In the genomic region with DNA sequence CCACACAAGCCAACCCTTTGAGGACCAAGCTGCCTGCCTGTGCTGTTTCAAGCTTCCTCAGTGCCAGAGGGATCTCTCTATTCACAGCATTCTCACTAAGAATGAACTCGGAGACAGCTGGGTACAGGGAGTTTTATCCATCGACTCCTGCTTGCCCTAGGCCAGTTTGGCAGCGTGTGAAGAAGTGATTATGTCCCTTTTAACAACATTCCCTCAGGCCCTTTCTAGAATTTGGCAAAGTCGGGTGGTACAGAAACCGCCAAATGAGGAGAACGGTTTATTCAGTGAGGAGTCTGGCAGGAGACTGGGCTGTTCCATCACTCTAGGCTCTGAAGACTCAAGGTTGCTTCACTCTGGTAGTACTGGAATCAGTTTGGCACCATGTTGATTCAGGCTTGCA, we compare ENCODE assay signal across 9 mouse cellular contexts. TPM values are rescaled to one million over a fixed set of nuclear protein-coding genes. Genes with fewer than 3 reads are reported as not detected.
DNase-seq lines count a peak whose midpoint lies in the region; ATAC-seq and TF ChIP-seq lines count a peak whose summit lies in the region.
"Had no signal": no experiment of that assay in that cellular context is flagged by ENCODE, and none has a peak within 500 bp of the region (broad histone marks: within the 10 kb centered on the region; RNA-seq: fewer than 3 reads in every experiment).

No protein-coding gene starts in this region.

- no peak overlapping the region for H3K27ac ChIP-seq in heart, postnatal 0 days (ENCODE audit: low read depth)
- H3K27ac ChIP-seq in heart, adult 2 months, result no peak overlapping the region
- H3K27ac ChIP-seq in limb, embryonic 12.5 days, result no peak overlapping the region
- H3K27ac ChIP-seq: gastrocnemius, adult 2 months had no signal

- no peak overlapping the region for H3K9ac ChIP-seq in heart, postnatal 0 days (replicated peaks; ENCODE audit: low read depth, low read length)
- no peak overlapping the region for H3K9ac ChIP-seq in heart, adult 2 months (ENCODE audit: low read depth, low read length)
- H3K9ac ChIP-seq in limb, embryonic 12.5 days (replicated peaks), result 0 out of 2 replicates have a peak overlapping the region, but pooled peaks have one; percentile 54

- 42% methylated on average over 6 of the region's 6 CpGs for WGBS in heart, postnatal 0 days
- WGBS in heart, adult 2 months, result 64% methylated on average over 6 of the region's 6 CpGs
- WGBS in limb, embryonic 12.5 days, result 15% methylated on average over 6 of the region's 6 CpGs

- TF ChIP-seq POLR2A in heart, adult 2 months (IDR thresholded peaks at IDR 0.05; ENCODE audit: insufficient read depth, low read depth, low read length), result no peak

- no peaks in the 10 kb centered on the region for H3K79me2 ChIP-seq in heart, adult 2 months (replicated peaks; ENCODE audit: control insufficient read depth, insufficient read depth, low read length)

- intact Hi-C loops in heart, adult 2 months (cut with DNase I), result no loop called here

- no peak for ATAC-seq in heart, postnatal 0 days (ENCODE audit: insufficient read depth, low read depth)
- ATAC-seq in limb, embryonic 12.5 days (ENCODE audit: insufficient number of reproducible peaks, insufficient read depth, low FRiP score, low TSS enrichment, low read depth), result no peak

- no peak for TF ChIP-seq EP300 in heart, postnatal 0 days (IDR thresholded peaks at IDR 0.05; ENCODE audit: low read depth)
- no peak for TF ChIP-seq EP300 in heart, adult 2 months (IDR thresholded peaks at IDR 0.05; ENCODE audit: insufficient read depth, low read depth, low read length)

- H3K4me2 ChIP-seq in heart, postnatal 0 days (ENCODE audit: low read depth, low read length), result peak overlapping the region; percentile 78; the same call in 1 of the 2 replicates
- peak overlapping the region; percentile 94 for H3K4me2 ChIP-seq in limb, embryonic 12.5 days

- H3K36me3 ChIP-seq in heart, postnatal 0 days (replicated peaks; ENCODE audit: control insufficient read depth, insufficient read depth, low read length), result no peaks in the 10 kb centered on the region
- H3K36me3 ChIP-seq in heart, adult 2 months (ENCODE audit: control insufficient read depth, insufficient read depth, low read length), result no peaks in the 10 kb centered on the region
- H3K36me3 ChIP-seq in limb, embryonic 12.5 days, result peaks cover 33% of the 10 kb centered on the region

- H3K27me3 ChIP-seq in heart, postnatal 0 days (ENCODE audit: control insufficient read depth, insufficient read depth, low read length), result peaks cover 93% of the 10 kb centered on the region
- peaks cover 1% of the 10 kb centered on the region; the same call in 1 of the 2 replicates for H3K27me3 ChIP-seq in heart, adult 2 months (ENCODE audit: control insufficient read depth, insufficient read depth, low read length)
- H3K27me3 ChIP-seq in limb, embryonic 12.5 days, result peaks cover 91% of the 10 kb centered on the region

- no peak for TF ChIP-seq CTCF in heart, postnatal 0 days (IDR thresholded peaks at IDR 0.05; ENCODE audit: low read depth)
- TF ChIP-seq CTCF in heart, adult 2 months (IDR thresholded peaks at IDR 0.05), result no peak

- no peak for DNase-seq in heart, postnatal 0 days (ENCODE audit: low spot score)
- DNase-seq in heart, adult 2 months, result no peak
- peak; percentile 48 to 65 for DNase-seq in right cerebral cortex, postnatal 10 days (ENCODE audit: low spot score in 2 of 2)
- DNase-seq in right cerebral cortex, postnatal 25 days, result no peak
- no peak for DNase-seq in thymus, adult 18-20 months
- DNase-seq in spleen, postnatal 14 days (ENCODE audit: low spot score in 2 of 2), result no peak
- no peak for DNase-seq in right cerebral cortex, postnatal 4 days

- H3K4me3 ChIP-seq in heart, postnatal 0 days (ENCODE audit: low read depth, low read length), result peak overlapping the region; percentile 47
- H3K4me3 ChIP-seq in heart, adult 2 months, result no peak overlapping the region
- H3K4me3 ChIP-seq in limb, embryonic 12.5 days (replicated peaks), result peak overlapping the region; percentile 58

- 0 out of 2 replicates have a peak, but pooled peaks cover 5% of the 10 kb centered on the region for H3K4me1 ChIP-seq in heart, postnatal 0 days (ENCODE audit: control insufficient read depth, insufficient read depth)
- H3K4me1 ChIP-seq in heart, adult 2 months (ENCODE audit: control insufficient read depth, insufficient read depth, low read length), result no peaks in the 10 kb centered on the region; the same call in 1 of the 2 replicates
- H3K4me1 ChIP-seq in limb, embryonic 12.5 days (replicated peaks), result peaks cover 31% of the 10 kb centered on the region

- no peaks in the 10 kb centered on the region for H3K9me3 ChIP-seq in heart, postnatal 0 days (replicated peaks; ENCODE audit: control insufficient read depth, low read length)
- H3K9me3 ChIP-seq in limb, embryonic 12.5 days, result no peaks in the 10 kb centered on the region

RNA-seq across cellular contexts. Expression of a gene that starts 2.0 kb away (rescaled TPM):
- 2.1 and 5.4 TPM in 2 replicates for total RNA-seq in heart, postnatal 0 days (2014; rRNA removed; ENCODE audit: low replicate concordance)
- polyA plus RNA-seq in heart, postnatal 0 days (2015; fragmentation: Nextera tagmentation; extraction: Ambion mirVana), result 3.0 TPM in 2 replicates
- 1 to 10 TPM in 1 of 2 experiments, under 1 TPM in 1; 0.86 to 3.5 TPM for total RNA-seq in heart, adult 2 months (2021)
- polyA plus RNA-seq in heart, adult 2 months (2012; rRNA removed), result 1.3 and 5.6 TPM in 2 replicates
- 3.9 and 4.3 TPM in 2 replicates for polyA plus RNA-seq in limb, embryonic 12.5 days (2016; fragmentation: Nextera tagmentation; extraction: Ambion mirVana)
- total RNA-seq: gastrocnemius, adult 2 months had no signal

RNA-seq across cellular contexts. Expression of a gene that starts 6.0 kb away (rescaled TPM):
- total RNA-seq in heart, postnatal 0 days (2014; rRNA removed; ENCODE audit: low replicate concordance), result not detected in 2 replicates
- polyA plus RNA-seq in heart, postnatal 0 days (2015; fragmentation: Nextera tagmentation; extraction: Ambion mirVana), result 0.32 and 0.34 TPM in 2 replicates
- total RNA-seq in heart, adult 2 months (2021), result 1 to 10 TPM; 1.1 TPM
- 3.1 and 4.9 TPM in 2 replicates for polyA plus RNA-seq in heart, adult 2 months (2012; rRNA removed)
- 5.2 and 6.8 TPM in 2 replicates for polyA plus RNA-seq in limb, embryonic 12.5 days (2016; fragmentation: Nextera tagmentation; extraction: Ambion mirVana)

RNA-seq across cellular contexts. Expression of a gene that starts 9.6 kb away (rescaled TPM):
- total RNA-seq in heart, postnatal 0 days (2014; rRNA removed; ENCODE audit: low replicate concordance), result 8.7 and 12.3 TPM in 2 replicates
- polyA plus RNA-seq in heart, postnatal 0 days (2015; fragmentation: Nextera tagmentation; extraction: Ambion mirVana), result 3.8 and 5.5 TPM in 2 replicates
- 1 to 10 TPM; 3.2 to 5.6 TPM for total RNA-seq in heart, adult 2 months (2021)
- polyA plus RNA-seq in heart, adult 2 months (2012; rRNA removed), result 7.1 and 7.3 TPM in 2 replicates
- 31.7 and 34.2 TPM in 2 replicates for polyA plus RNA-seq in limb, embryonic 12.5 days (2016; fragmentation: Nextera tagmentation; extraction: Ambion mirVana)

RNA-seq across cellular contexts. Expression of a gene that starts 29.7 kb away (rescaled TPM):
- 2.1 TPM in 1 of 2 replicates, not detected in the other for total RNA-seq in heart, postnatal 0 days (2014; rRNA removed; ENCODE audit: low replicate concordance)
- polyA plus RNA-seq in heart, postnatal 0 days (2015; fragmentation: Nextera tagmentation; extraction: Ambion mirVana), result 0.11 and 0.14 TPM in 2 replicates
- total RNA-seq in heart, adult 2 months (2021), result 1 to 10 TPM in 1 of 2 experiments, under 1 TPM in 1; 0.68 to 1.1 TPM
- polyA plus RNA-seq in heart, adult 2 months (2012; rRNA removed), result 0.91 and 1.3 TPM in 2 replicates
- polyA plus RNA-seq in limb, embryonic 12.5 days (2016; fragmentation: Nextera tagmentation; extraction: Ambion mirVana), result 9.4 and 11.2 TPM in 2 replicates

Comparison
In these comparisons a context has a peak if more than half of its experiments do, and no peak if none do; other contexts are left out.
1. DNase-seq: peak in right cerebral cortex, postnatal 10 days (2 of 2); none in heart, postnatal 0 days (single experiment), heart, adult 2 months (0 of 2), right cerebral cortex, postnatal 25 days (single experiment), thymus, adult 18-20 months (0 of 2), spleen, postnatal 14 days (0 of 2) and right cerebral cortex, postnatal 4 days (single experiment).